ENCODE assay signal across 17 mouse cellular contexts in the genomic region with DNA sequence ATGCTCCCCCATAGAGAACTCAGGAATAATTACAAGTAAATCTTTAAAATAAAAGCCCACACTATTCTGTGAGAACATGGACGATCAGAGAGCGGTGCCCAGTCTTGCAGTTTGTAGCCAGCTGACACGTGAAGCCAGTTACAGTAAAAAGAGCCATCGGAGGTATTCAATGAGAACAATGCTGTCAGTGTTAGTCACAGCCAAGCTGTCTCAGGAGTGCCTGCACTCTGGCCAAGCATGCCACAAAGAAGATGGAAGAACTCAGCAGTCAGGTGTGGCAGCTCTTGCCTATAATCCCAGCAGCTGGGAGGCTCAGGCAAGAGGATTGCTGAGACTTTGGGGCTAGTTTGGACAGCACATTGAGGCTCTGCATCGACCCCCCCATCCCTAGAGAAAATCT.
DNase-seq lines count a peak whose midpoint lies in the region; ATAC-seq and TF ChIP-seq lines count a peak whose summit lies in the region.
"Had no signal": no experiment of that assay in that cellular context is flagged by ENCODE, and none has a peak within 500 bp of the region (broad histone marks: within the 10 kb centered on the region; RNA-seq: fewer than 3 reads in every experiment).

No protein-coding gene starts in this region.

- peaks cover 16% of the 10 kb centered on the region for H3K4me1 ChIP-seq in midbrain, embryonic 16.5 days (ENCODE audit: control insufficient read depth, insufficient read depth, low read length)
- H3K4me1 ChIP-seq in midbrain, embryonic 11.5 days (ENCODE audit: control insufficient read depth, insufficient read depth, low read length): peaks cover 6% of the 10 kb centered on the region; the same call in 1 of the 2 replicates
- H3K4me1 ChIP-seq in neural tube, embryonic 15.5 days: peaks cover 18% of the 10 kb centered on the region

- ATAC-seq in midbrain, embryonic 16.5 days: no peak
- no peak for ATAC-seq in midbrain, embryonic 11.5 days (ENCODE audit: low FRiP score)
- no peak for ATAC-seq in neural tube, embryonic 15.5 days (ENCODE audit: low FRiP score)
- ATAC-seq: intestine, postnatal 0 days had no signal

- no peak overlapping the region for H3K9ac ChIP-seq in midbrain, embryonic 16.5 days (ENCODE audit: low read depth, low read length)
- no peak overlapping the region for H3K9ac ChIP-seq in midbrain, embryonic 11.5 days (ENCODE audit: low read length)
- no peak overlapping the region for H3K9ac ChIP-seq in neural tube, embryonic 15.5 days (replicated peaks)

- H3K4me3 ChIP-seq in gastrocnemius, adult 2 months: no peak overlapping the region
- H3K4me3 ChIP-seq in midbrain, embryonic 16.5 days (ENCODE audit: low read depth, low read length): no peak overlapping the region
- no peak overlapping the region for H3K4me3 ChIP-seq in midbrain, embryonic 11.5 days (ENCODE audit: low read depth, low read length)
- H3K4me3 ChIP-seq in neural tube, embryonic 15.5 days (replicated peaks): no peak overlapping the region
- H3K4me3 ChIP-seq: erythroblast, embryonic 14.5 days; heart, embryonic 10.5 days had no signal

- 58% methylated on average over 5 of the region's 5 CpGs for WGBS in midbrain, embryonic 16.5 days
- WGBS in midbrain, embryonic 11.5 days: 86% methylated on average over 5 of the region's 5 CpGs
- WGBS in neural tube, embryonic 15.5 days: 54% methylated on average over 5 of the region's 5 CpGs

- intact Hi-C loops in gastrocnemius, adult 2 months (cut with DNase I): no loop called here
- intact Hi-C loops in heart, postnatal 10 days (cut with DNase I): no loop called here

- DNase-seq in gastrocnemius, adult 2 months: no peak
- DNase-seq in gastrocnemius, postnatal 10 days: no peak
- DNase-seq in midbrain, embryonic 11.5 days (ENCODE audit: low spot score, missing footprints): no peak
- DNase-seq in R1 (ENCODE audit: low read depth, low spot score): peak; percentile 64
- DNase-seq in heart, postnatal 10 days: no peak
- DNase-seq: cerebellum, adult 9-11 months; gastrocnemius, postnatal 36 days; kidney, postnatal 14 days; layer of hippocampus, adult 9-11 months; liver; lung, adult 2 months; right cerebral cortex, postnatal 25 days had no signal

- H3K27ac ChIP-seq in gastrocnemius, adult 2 months: peak overlapping the region; percentile 31; the same call in 1 of the 2 replicates
- H3K27ac ChIP-seq in midbrain, embryonic 16.5 days (ENCODE audit: low read length): peak overlapping the region; percentile 2; the same call in 1 of the 2 replicates
- H3K27ac ChIP-seq in midbrain, embryonic 11.5 days (ENCODE audit: low read depth, low read length): no peak overlapping the region
- H3K27ac ChIP-seq in neural tube, embryonic 15.5 days (replicated peaks): 0 out of 2 replicates have a peak overlapping the region, but pooled peaks have one; percentile 37
- H3K27ac ChIP-seq: heart, embryonic 10.5 days had no signal

- no peak for TF ChIP-seq CTCF in gastrocnemius, adult 2 months (IDR thresholded peaks at IDR 0.05)

- H3K27me3 ChIP-seq in midbrain, embryonic 16.5 days (ENCODE audit: control insufficient read depth, insufficient read depth, low read depth, low read length): no peaks in the 10 kb centered on the region
- no peaks in the 10 kb centered on the region for H3K27me3 ChIP-seq in midbrain, embryonic 11.5 days (ENCODE audit: control insufficient read depth, insufficient read depth, low read length)
- no peaks in the 10 kb centered on the region for H3K27me3 ChIP-seq in neural tube, embryonic 15.5 days (replicated peaks)

- H3K4me2 ChIP-seq in midbrain, embryonic 16.5 days (ENCODE audit: low read length): no peak overlapping the region
- H3K4me2 ChIP-seq in midbrain, embryonic 11.5 days: no peak overlapping the region
- H3K4me2 ChIP-seq in neural tube, embryonic 15.5 days: no peak overlapping the region

- no peaks in the 10 kb centered on the region for H3K9me3 ChIP-seq in midbrain, embryonic 16.5 days (replicated peaks; ENCODE audit: control insufficient read depth, low read length, poor library complexity, severe bottlenecking)
- no peaks in the 10 kb centered on the region for H3K9me3 ChIP-seq in midbrain, embryonic 11.5 days (ENCODE audit: control insufficient read depth, low read length)
- no peaks in the 10 kb centered on the region for H3K9me3 ChIP-seq in neural tube, embryonic 15.5 days (replicated peaks)
- H3K9me3 ChIP-seq: heart, embryonic 10.5 days had no signal

- H3K36me3 ChIP-seq in midbrain, embryonic 16.5 days (ENCODE audit: control insufficient read depth, insufficient read depth, low read length): no peaks in the 10 kb centered on the region
- H3K36me3 ChIP-seq in midbrain, embryonic 11.5 days (ENCODE audit: control insufficient read depth, insufficient read depth, low read length): no peaks in the 10 kb centered on the region
- no peaks in the 10 kb centered on the region for H3K36me3 ChIP-seq in neural tube, embryonic 15.5 days
- H3K36me3 ChIP-seq: heart, embryonic 10.5 days had no signal
